Mouse (Mus musculus): ENCODE results near the gene Frem1. TPM values are rescaled to one million over a fixed set of nuclear protein-coding genes. Genes with fewer than 3 reads are reported as not detected.

Gene Frem1
- polyA plus RNA-seq, 1 experiment = 2.4 TPM

GRCm38 (mm10) chr4:83004086-83004485, 48.1 kb downstream of the Frem1 start:
- Histone ChIP-seq H3K36me3 (ENCODE audit: control insufficient read depth, insufficient read depth, low read length) (no peaks in the 10 kb centered on the region), H3K4me3 (ENCODE audit: extremely low read depth, insufficient read depth, insufficient read length) (no peak overlapping the region), H3K4me1 (ENCODE audit: control insufficient read depth, insufficient read depth, insufficient read length) (no peaks in the 10 kb centered on the region), H3K27me3 (ENCODE audit: control insufficient read depth, insufficient read depth, low read length) (no peaks in the 10 kb centered on the region), H3K27ac (ENCODE audit: insufficient read depth, low read length) (no peak overlapping the region)
- no peak for DNase-seq (ENCODE audit: low read depth in 1 of 2, low spot score in 2 of 2)
- 85% methylated on average over 5 of the region's 5 CpGs for WGBS
- TF ChIP-seq POLR2A (IDR thresholded peaks at IDR 0.05; ENCODE audit: low read depth, low read length) (no peak), CTCF (IDR thresholded peaks at IDR 0.05; ENCODE audit: extremely low read depth, insufficient read depth, insufficient read length, insufficient replicate concordance) (no peak)

DNA sequence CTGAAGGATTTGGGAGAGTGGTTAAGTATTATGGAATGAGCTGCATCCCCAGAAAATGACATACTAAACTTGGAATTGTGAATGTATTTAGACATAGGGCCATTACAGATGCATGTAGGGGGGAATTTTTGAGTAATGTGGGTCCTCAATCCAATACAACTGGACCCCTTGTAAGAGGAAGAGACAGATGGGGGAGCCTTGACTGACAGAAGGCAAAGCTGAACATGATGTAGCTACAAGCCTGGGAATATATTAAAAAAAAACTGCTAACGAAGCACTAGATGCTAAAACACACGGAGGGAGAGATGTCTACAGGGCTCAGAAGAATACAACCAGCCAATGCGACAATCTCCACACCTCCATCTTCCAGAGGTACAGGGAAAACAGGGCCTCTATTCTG, 60.1 kb downstream of the Frem1 start:
- H3K36me3 ChIP-seq (ENCODE audit: control insufficient read depth, insufficient read depth, low read length) = no peaks in the 10 kb centered on the region
- TF ChIP-seq POLR2A (IDR thresholded peaks at IDR 0.05; ENCODE audit: low read depth, low read length) = no peak
- TF ChIP-seq CTCF (IDR thresholded peaks at IDR 0.05; ENCODE audit: extremely low read depth, insufficient read depth, insufficient read length, insufficient replicate concordance) = no peak
- no peak overlapping the region for H3K4me3 ChIP-seq (ENCODE audit: extremely low read depth, insufficient read depth, insufficient read length)
- H3K4me1 ChIP-seq (ENCODE audit: control insufficient read depth, insufficient read depth, insufficient read length) = no peaks in the 10 kb centered on the region
- 93% methylated on average over 3 of the region's 3 CpGs for WGBS
- H3K27ac ChIP-seq (ENCODE audit: insufficient read depth, low read length) = no peak overlapping the region
- no peak for DNase-seq (ENCODE audit: low read depth in 1 of 2, low spot score in 2 of 2)
- H3K27me3 ChIP-seq (ENCODE audit: control insufficient read depth, insufficient read depth, low read length) = no peaks in the 10 kb centered on the region

DNA sequence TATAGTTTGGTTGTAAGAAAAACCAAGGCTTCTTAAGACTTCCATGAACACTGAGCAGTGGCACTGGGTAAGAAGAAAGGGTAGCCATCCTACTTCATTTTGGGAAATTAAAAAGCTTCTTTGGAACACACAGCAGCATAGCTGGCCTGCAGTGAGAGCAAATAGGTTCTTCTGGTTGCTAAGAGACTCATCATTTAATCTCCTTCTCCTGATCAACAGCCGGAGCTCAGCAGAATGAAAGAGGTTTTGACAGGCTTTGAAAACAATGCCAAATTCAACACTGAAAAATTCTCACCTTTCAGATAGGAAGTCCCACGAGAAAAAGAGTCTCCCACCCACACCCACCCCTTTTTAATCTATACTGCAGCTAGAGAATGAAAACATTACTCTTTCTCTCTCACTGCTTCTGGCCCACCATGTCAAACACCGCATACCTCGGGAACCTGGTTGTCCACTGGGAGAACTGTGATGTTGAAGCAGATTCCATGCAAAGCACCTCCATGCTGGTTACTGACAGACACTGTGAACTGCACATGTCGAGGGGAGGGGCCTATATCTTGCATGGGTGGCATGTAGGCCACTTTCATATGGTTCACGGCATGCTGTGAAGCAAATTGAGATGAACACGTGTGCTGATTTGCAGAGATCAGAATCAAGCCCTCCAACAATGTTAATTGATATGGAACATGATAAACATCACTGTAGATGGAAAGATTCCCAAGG, 61.0 kb downstream of the Frem1 start:
- H3K4me3 ChIP-seq (ENCODE audit: extremely low read depth, insufficient read depth, insufficient read length) = no peak overlapping the region
- no peaks in the 10 kb centered on the region for H3K36me3 ChIP-seq (ENCODE audit: control insufficient read depth, insufficient read depth, low read length)
- no peaks in the 10 kb centered on the region for H3K27me3 ChIP-seq (ENCODE audit: control insufficient read depth, insufficient read depth, low read length)
- H3K4me1 ChIP-seq (ENCODE audit: control insufficient read depth, insufficient read depth, insufficient read length) = no peaks in the 10 kb centered on the region
- no peak overlapping the region for H3K27ac ChIP-seq (ENCODE audit: insufficient read depth, low read length)
- no peak for DNase-seq (ENCODE audit: low read depth in 1 of 2, low spot score in 2 of 2)
- no peak for TF ChIP-seq CTCF (IDR thresholded peaks at IDR 0.05; ENCODE audit: extremely low read depth, insufficient read depth, insufficient read length, insufficient replicate concordance)
- no peak for TF ChIP-seq POLR2A (IDR thresholded peaks at IDR 0.05; ENCODE audit: low read depth, low read length)
- 81% methylated on average over 7 of the region's 7 CpGs for WGBS

GRCm38 (mm10) chr4:82972381-82972780, 79.8 kb downstream of the Frem1 start:
- WGBS = 80% methylated on average over 4 of the region's 4 CpGs
- DNase-seq (ENCODE audit: low read depth in 1 of 2, low spot score in 2 of 2) = no peak
- Histone ChIP-seq H3K4me1 (ENCODE audit: control insufficient read depth, insufficient read depth, insufficient read length) (no peaks in the 10 kb centered on the region), H3K36me3 (ENCODE audit: control insufficient read depth, insufficient read depth, low read length) (no peaks in the 10 kb centered on the region), H3K27ac (ENCODE audit: insufficient read depth, low read length) (no peak overlapping the region), H3K4me3 (ENCODE audit: extremely low read depth, insufficient read depth, insufficient read length) (no peak overlapping the region), H3K27me3 (ENCODE audit: control insufficient read depth, insufficient read depth, low read length) (no peaks in the 10 kb centered on the region)
- no peak for TF ChIP-seq CTCF (IDR thresholded peaks at IDR 0.05; ENCODE audit: extremely low read depth, insufficient read depth, insufficient read length, insufficient replicate concordance)
- no peak for TF ChIP-seq POLR2A (IDR thresholded peaks at IDR 0.05; ENCODE audit: low read depth, low read length)

DNA sequence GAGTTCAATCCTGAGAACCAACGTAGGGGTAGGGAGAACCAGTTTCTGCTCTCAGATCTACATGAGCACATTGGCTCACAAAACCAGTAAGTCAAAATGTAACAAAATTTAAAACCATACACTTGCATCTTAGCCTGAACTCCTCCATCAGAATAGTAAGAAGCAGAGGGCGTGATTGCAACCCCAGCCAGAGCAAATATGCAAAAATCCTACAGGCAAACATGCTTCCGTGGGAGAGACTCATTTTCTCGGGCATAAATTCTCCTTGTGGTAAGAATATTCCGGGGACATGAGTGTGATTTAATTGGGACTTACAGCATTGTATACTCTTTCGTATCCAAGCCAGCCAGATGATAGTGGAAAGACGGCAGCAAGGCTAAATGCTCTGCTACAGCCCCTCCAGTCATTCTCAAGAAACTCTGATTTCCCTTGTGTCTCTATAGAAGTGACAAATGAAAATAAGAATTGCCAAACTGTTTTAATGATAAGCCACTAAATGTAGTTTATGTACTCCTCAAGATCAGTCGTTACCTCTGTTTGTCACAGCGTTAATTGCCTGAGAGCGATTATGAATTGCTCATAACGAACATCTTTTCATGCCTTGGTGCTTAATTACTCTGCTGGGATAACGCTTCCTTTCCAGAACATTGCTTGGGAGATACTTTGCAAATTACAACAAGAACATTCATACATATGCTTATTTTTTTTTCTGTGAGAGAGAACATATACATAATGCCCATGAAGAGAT, 81.1 kb downstream of the Frem1 start:
- Histone ChIP-seq H3K36me3 (ENCODE audit: control insufficient read depth, insufficient read depth, low read length) (no peaks in the 10 kb centered on the region), H3K4me1 (ENCODE audit: control insufficient read depth, insufficient read depth, insufficient read length) (no peaks in the 10 kb centered on the region), H3K4me3 (ENCODE audit: extremely low read depth, insufficient read depth, insufficient read length) (no peak overlapping the region), H3K27ac (ENCODE audit: insufficient read depth, low read length) (no peak overlapping the region), H3K27me3 (ENCODE audit: control insufficient read depth, insufficient read depth, low read length) (no peaks in the 10 kb centered on the region)
- DNase-seq (ENCODE audit: low read depth in 1 of 2, low spot score in 2 of 2) = no peak
- 91% methylated on average over 12 of the region's 12 CpGs for WGBS
- TF ChIP-seq CTCF (IDR thresholded peaks at IDR 0.05; ENCODE audit: extremely low read depth, insufficient read depth, insufficient read length, insufficient replicate concordance) (no peak), POLR2A (IDR thresholded peaks at IDR 0.05; ENCODE audit: low read depth, low read length) (no peak)

GRCm38 (mm10) chr4:82961024-82961423, 91.1 kb downstream of the Frem1 start:
- Histone ChIP-seq H3K27ac (ENCODE audit: insufficient read depth, low read length) (no peak overlapping the region), H3K4me1 (ENCODE audit: control insufficient read depth, insufficient read depth, insufficient read length) (no peaks in the 10 kb centered on the region), H3K4me3 (ENCODE audit: extremely low read depth, insufficient read depth, insufficient read length) (no peak overlapping the region), H3K36me3 (ENCODE audit: control insufficient read depth, insufficient read depth, low read length) (no peaks in the 10 kb centered on the region), H3K27me3 (ENCODE audit: control insufficient read depth, insufficient read depth, low read length) (no peaks in the 10 kb centered on the region)
- DNase-seq (ENCODE audit: low read depth in 1 of 2, low spot score in 2 of 2) = no peak
- 92% methylated on average over 1 of the region's 1 CpGs for WGBS
- no peak for TF ChIP-seq CTCF (IDR thresholded peaks at IDR 0.05; ENCODE audit: extremely low read depth, insufficient read depth, insufficient read length, insufficient replicate concordance)
- TF ChIP-seq POLR2A (IDR thresholded peaks at IDR 0.05; ENCODE audit: low read depth, low read length) = no peak

Measured in spleen, adult 2 months (tissue).